Mouse (Mus musculus) R1 (cell line): ENCODE measurements around the gene Cela3a.
"Not testable (repeated sequence)": the region's sequence is repeated elsewhere in the genome, so short reads cannot be mapped to it uniquely, and the experiment has no call there.

Experiments used
- DNase-seq: peaks from one replicate; pipeline ENCODE4 v3.0.0-alpha.2; 2018; ENCODE audit warnings: low read depth, low spot score

Cela3a gene

GRCm38 (mm10) chr4:137409691-137410090 is at the start of gene Cela3a:
TSS of gene Cela3a (minus strand) at chr4:137409791.
- DNase-seq = no peak

- no peak for DNase-seq
These were observed 49.3 kb upstream of the Cela3a start for GRCm38 (mm10) chr4:137458861-137459260.

GRCm38 (mm10) chr4:137458310-137458709 is 48.7 kb upstream of the Cela3a start:
- no peak for DNase-seq

- no peak for DNase-seq
These were observed 47.7 kb upstream of the Cela3a start for GRCm38 (mm10) chr4:137457292-137457691.

GRCm38 (mm10) chr4:137456581-137456980 is 47.0 kb upstream of the Cela3a start:
- no peak for DNase-seq

- no peak for DNase-seq
These were observed 45.0 kb upstream of the Cela3a start for GRCm38 (mm10) chr4:137454582-137454981.

GRCm38 (mm10) chr4:137453234-137453767 is 43.7 kb upstream of the Cela3a start, which contains the start of gene 1700013G24Rik:
TSS of gene 1700013G24Rik (plus strand) at chr4:137453284.
- DNase-seq = no peak

GRCm38 (mm10) chr4:137452190-137452589 is 42.6 kb upstream of the Cela3a start:
- DNase-seq = no peak

GRCm38 (mm10) chr4:137449715-137450114 is 40.1 kb upstream of the Cela3a start:
- DNase-seq = no peak

- DNase-seq = peak; percentile 60
These were observed 39.5 kb upstream of the Cela3a start for GRCm38 (mm10) chr4:137449132-137449531.

- DNase-seq = no peak
These were observed 39.0 kb upstream of the Cela3a start for GRCm38 (mm10) chr4:137448641-137449040.

- no peak for DNase-seq
These were observed 38.6 kb upstream of the Cela3a start for GRCm38 (mm10) chr4:137448197-137448596.

- DNase-seq = no peak
These were observed 38.0 kb upstream of the Cela3a start for GRCm38 (mm10) chr4:137447363-137448196.

GRCm38 (mm10) chr4:137445881-137446280 is 36.3 kb upstream of the Cela3a start:
- no peak for DNase-seq

GRCm38 (mm10) chr4:137443625-137444024 is 34.0 kb upstream of the Cela3a start:
- peak; percentile 71 for DNase-seq

- DNase-seq = peak; percentile 59
These were observed 31.7 kb upstream of the Cela3a start for GRCm38 (mm10) chr4:137441332-137441731.

GRCm38 (mm10) chr4:137438842-137439241 is 29.3 kb upstream of the Cela3a start:
- DNase-seq = peak; percentile 54

- DNase-seq = no peak
These were observed 27.5 kb upstream of the Cela3a start for GRCm38 (mm10) chr4:137436979-137437669.

GRCm38 (mm10) chr4:137432700-137433550 is 23.3 kb upstream of the Cela3a start:
- DNase-seq = not testable (repeated sequence)

- no peak for DNase-seq
These were observed 20.9 kb upstream of the Cela3a start, which contains the start of gene Cela3b for GRCm38 (mm10) chr4:137430502-137430901. TSS of gene Cela3b (minus strand) at chr4:137430540.
